Mouse (Mus musculus): Measurements from ENCODE around the gene Ick. TPM values are rescaled to one million over a fixed set of nuclear protein-coding genes. Genes with fewer than 3 reads are reported as not detected.
"Not testable (repeated sequence)": the region's sequence is repeated elsewhere in the genome, so short reads cannot be mapped to it uniquely, and the experiment has no call there.

The Ick gene
- polyA plus RNA-seq, 1 experiment from 2014 or later: 30.6 TPM

DNA sequence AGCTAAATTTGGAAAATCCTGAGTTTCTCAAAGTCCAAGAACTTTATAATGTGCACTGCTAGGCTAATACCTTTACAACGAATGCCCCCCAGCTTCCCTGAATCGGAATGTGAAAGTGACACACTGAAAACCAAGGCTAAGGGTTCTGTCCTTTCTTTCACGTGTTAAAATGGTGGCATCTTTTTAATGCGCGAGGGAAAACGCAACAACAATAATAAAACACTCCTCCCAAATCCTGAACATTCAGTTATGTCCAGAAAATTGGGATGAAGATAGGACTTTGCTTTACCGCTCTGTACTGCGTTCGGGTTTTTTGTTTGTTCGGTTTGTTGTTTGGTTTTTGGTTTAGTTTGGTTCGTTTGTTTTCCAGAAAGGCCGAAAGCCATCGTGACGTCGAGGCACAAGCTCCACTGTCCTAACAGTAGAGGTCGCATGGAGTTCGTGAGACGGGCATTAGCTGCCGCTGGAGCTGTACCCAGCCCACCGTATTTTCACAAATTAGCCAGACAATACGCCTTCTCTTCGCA is 67.3 kb downstream of the Ick start:
- peak overlapping the region; percentile 81 for H3K9ac ChIP-seq (replicated peaks)
- peak; percentile 84 for ATAC-seq (ENCODE audit: low FRiP score)
- peaks cover 13% of the 10 kb centered on the region for H3K4me1 ChIP-seq
- under 1% methylated on average over 22 of the region's 22 CpGs for WGBS
- peak overlapping the region; percentile 99 for H3K27ac ChIP-seq (replicated peaks)
- no peaks in the 10 kb centered on the region for H3K9me3 ChIP-seq (replicated peaks)
- H3K4me3 ChIP-seq (replicated peaks): peak overlapping the region; percentile 70
- H3K4me2 ChIP-seq: peak overlapping the region; percentile 64
- no peaks in the 10 kb centered on the region for H3K27me3 ChIP-seq (replicated peaks)
- no peaks in the 10 kb centered on the region for H3K36me3 ChIP-seq

DNA sequence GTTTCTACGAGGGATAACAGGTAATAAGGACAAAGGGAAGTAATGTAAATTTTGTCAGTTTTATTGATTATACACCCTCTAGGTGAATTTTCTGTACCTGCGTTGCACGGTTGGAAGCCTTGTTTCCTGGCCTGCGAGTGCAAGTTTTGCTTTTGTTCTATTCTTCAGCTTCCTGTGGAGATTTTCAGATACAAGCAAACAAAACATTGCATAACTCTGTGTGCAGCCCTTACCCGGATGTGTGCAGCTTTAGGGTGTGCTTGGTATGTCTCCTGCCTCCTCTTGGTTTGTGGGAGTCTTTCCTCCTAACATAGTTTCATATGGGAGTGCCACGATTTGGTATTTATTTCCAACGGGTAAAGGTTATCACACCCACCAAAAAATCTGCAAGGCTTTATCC is 67.8 kb downstream of the Ick start:
- WGBS: 26% methylated on average over 7 of the region's 7 CpGs
- Histone ChIP-seq H3K4me3 (replicated peaks) (peak overlapping the region; percentile 70), H3K9me3 (replicated peaks) (no peaks in the 10 kb centered on the region), H3K4me2 (peak overlapping the region; percentile 64), H3K9ac (replicated peaks) (peak overlapping the region; percentile 81), H3K4me1 (peaks cover 13% of the 10 kb centered on the region), H3K27me3 (replicated peaks) (no peaks in the 10 kb centered on the region), H3K27ac (replicated peaks) (peak overlapping the region; percentile 99), H3K36me3 (no peaks in the 10 kb centered on the region)
- ATAC-seq (ENCODE audit: low FRiP score): 0 out of 2 replicates have a peak, but pooled peaks have one; percentile 9

DNA sequence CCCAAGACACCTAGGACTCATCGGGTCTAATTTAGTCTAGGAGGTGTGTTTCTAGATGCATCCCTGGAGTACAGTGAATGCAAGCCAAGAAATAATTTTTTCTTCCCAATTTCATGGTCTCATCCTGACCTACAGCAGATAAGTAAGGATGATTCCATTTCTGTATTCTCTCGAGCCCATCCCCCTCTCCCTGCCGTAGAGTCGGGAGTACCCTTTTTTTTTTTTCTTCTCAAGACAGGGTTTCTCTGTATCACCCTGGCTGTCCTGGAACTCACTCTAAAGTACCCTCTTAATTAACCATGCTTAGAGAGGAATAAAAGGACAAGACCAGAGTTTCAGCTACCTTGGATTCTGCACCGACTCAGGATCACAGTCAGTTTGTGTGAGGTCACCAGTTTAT is 69.2 kb downstream of the Ick start:
- no peak overlapping the region for H3K4me2 ChIP-seq
- H3K4me1 ChIP-seq: peaks cover 13% of the 10 kb centered on the region
- ATAC-seq (ENCODE audit: low FRiP score): no peak
- no peaks in the 10 kb centered on the region for H3K27me3 ChIP-seq (replicated peaks)
- H3K27ac ChIP-seq (replicated peaks): 0 out of 2 replicates have a peak overlapping the region, but pooled peaks have one; percentile 5
- H3K4me3 ChIP-seq (replicated peaks): no peak overlapping the region
- WGBS: 84% methylated on average over 5 of the region's 5 CpGs
- no peaks in the 10 kb centered on the region for H3K9me3 ChIP-seq (replicated peaks)
- no peak overlapping the region for H3K9ac ChIP-seq (replicated peaks)
- H3K36me3 ChIP-seq: no peaks in the 10 kb centered on the region

DNA sequence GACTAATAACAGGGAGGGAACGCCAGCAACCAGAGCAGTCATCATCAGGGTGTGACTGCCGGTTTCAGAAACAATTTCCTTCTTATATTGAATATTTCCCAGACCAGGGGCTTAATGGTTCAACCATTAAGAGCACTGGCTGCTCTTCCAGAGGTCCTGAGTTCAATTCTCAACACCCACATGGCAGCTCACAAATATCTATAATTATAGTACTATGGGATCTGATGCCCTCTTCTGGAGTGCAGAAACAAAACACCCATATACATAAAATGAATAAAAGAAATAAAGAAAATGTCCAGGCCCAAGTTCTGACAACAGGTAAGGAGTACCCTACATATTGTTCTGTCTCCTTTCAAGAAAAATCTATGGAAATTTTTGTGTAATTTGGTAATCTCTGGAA is 70.1 kb downstream of the Ick start:
- no peaks in the 10 kb centered on the region for H3K27me3 ChIP-seq (replicated peaks)
- no peak overlapping the region for H3K9ac ChIP-seq (replicated peaks)
- ATAC-seq (ENCODE audit: low FRiP score): no peak
- H3K4me3 ChIP-seq (replicated peaks): no peak overlapping the region
- H3K9me3 ChIP-seq (replicated peaks): no peaks in the 10 kb centered on the region
- peaks cover 13% of the 10 kb centered on the region for H3K4me1 ChIP-seq
- no peaks in the 10 kb centered on the region for H3K36me3 ChIP-seq
- 88% methylated on average over 2 of the region's 2 CpGs for WGBS
- H3K4me2 ChIP-seq: no peak overlapping the region
- H3K27ac ChIP-seq (replicated peaks): no peak overlapping the region

GRCm38 (mm10) chr9:78182474-78182873 is 73.5 kb downstream of the Ick start, which contains the start of gene Gsta4:
TSS of gene Gsta4 (plus strand) at chr9:78182774.
- H3K9me3 ChIP-seq (replicated peaks); H3K27ac ChIP-seq (replicated peaks); H3K4me2 ChIP-seq; ATAC-seq (ENCODE audit: low FRiP score); H3K4me1 ChIP-seq; H3K4me3 ChIP-seq (replicated peaks); H3K36me3 ChIP-seq; H3K27me3 ChIP-seq (replicated peaks); H3K9ac ChIP-seq (replicated peaks): not testable (repeated sequence)
- WGBS: 95% methylated on average over 5 of the region's 7 CpGs

- H3K4me3 ChIP-seq (replicated peaks): no peak overlapping the region
- no peak overlapping the region for H3K27ac ChIP-seq (replicated peaks)
- H3K9ac ChIP-seq (replicated peaks): no peak overlapping the region
- H3K36me3 ChIP-seq: no peaks in the 10 kb centered on the region
- H3K4me1 ChIP-seq: peaks cover 5% of the 10 kb centered on the region
- peaks cover 9% of the 10 kb centered on the region; the same call in 1 of the 2 replicates for H3K27me3 ChIP-seq (replicated peaks)
- 93% methylated on average over 9 of the region's 9 CpGs for WGBS
- no peak overlapping the region for H3K4me2 ChIP-seq
- no peak for ATAC-seq (ENCODE audit: low FRiP score)
- no peaks in the 10 kb centered on the region for H3K9me3 ChIP-seq (replicated peaks)
Measured at GRCm38 (mm10) chr9:78185686-78186085, 76.7 kb downstream of the Ick start.

DNA sequence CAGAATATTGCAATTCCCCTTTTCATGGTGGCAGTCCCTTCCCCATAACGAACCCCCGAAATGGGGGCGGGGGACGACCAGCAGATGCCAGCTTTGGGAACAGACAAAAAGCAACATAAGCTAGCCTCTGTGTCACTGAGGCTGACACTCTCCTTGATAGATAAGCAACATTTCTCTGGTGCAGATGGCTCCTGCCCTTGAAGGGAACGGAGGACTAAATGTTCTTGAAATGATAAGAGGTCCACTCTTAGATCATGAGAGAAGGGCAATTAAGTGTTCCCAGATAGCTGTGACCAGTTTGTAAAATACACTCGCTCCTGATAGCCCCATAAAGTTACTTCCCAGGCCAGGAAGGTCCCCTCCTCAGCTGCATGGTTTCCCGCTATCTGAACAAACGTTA is 79.9 kb downstream of the Ick start:
- H3K36me3 ChIP-seq: no peaks in the 10 kb centered on the region
- no peak overlapping the region for H3K4me2 ChIP-seq
- peaks cover 20% of the 10 kb centered on the region for H3K4me1 ChIP-seq
- no peaks in the 10 kb centered on the region for H3K9me3 ChIP-seq (replicated peaks)
- H3K27me3 ChIP-seq (replicated peaks): peaks cover 10% of the 10 kb centered on the region; the same call in 1 of the 2 replicates
- no peak overlapping the region for H3K9ac ChIP-seq (replicated peaks)
- H3K4me3 ChIP-seq (replicated peaks): no peak overlapping the region
- no peak overlapping the region for H3K27ac ChIP-seq (replicated peaks)
- no peak for ATAC-seq (ENCODE audit: low FRiP score)
- WGBS: 83% methylated on average over 8 of the region's 8 CpGs

DNA sequence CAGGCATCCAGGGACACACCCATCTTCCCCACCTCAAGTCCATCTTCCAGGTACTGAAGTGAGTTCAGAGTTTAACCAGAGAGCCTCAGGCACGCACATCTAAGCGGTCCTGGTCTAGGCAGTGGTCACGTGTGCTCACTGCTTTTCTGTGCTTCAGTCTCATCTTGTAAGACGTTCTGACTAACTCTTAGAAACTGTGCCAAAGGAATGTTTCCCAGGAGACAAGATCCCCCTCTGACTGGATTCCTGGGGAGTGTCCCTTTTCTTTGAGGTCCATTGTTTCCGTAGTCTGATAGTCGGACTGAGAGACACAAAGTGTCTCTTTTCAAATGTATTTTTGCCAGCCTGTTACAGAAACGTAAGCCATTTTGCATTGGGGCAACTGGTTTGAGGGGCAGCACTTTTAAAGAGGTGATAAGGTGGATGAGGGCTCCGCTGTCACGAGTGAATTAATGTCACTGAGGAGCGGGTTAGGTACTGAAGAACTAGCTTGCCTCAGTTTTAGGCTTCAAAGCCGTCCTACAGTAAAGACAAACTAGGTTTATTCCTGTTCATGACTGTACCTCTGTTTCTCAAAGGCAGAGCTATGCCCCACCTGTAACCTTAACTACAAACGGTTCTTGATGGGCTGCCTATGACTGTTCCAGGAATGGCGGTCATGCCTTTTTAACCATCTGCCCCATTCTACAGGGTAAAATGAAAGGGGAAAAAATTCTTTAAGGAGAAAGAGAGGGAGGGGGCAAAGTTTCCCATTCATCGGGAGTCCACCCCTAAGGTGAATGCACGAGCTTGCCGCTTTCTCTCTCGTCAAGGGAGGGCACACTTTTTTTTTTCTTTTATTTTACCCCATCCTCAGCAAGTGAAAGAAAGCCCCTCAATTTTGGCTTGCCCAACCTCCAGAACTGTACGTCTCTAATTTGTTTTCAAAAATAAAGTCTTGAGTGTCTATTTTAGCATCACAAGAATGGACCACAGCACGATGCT is 82.0 kb downstream of the Ick start:
- Histone ChIP-seq H3K9me3 (replicated peaks) (no peaks in the 10 kb centered on the region), H3K4me2 (peak overlapping the region; percentile 69), H3K4me1 (peaks cover 20% of the 10 kb centered on the region), H3K36me3 (no peaks in the 10 kb centered on the region), H3K27me3 (replicated peaks) (peaks cover 10% of the 10 kb centered on the region; the same call in 1 of the 2 replicates), H3K9ac (replicated peaks) (0 out of 2 replicates have a peak overlapping the region, but pooled peaks have one; percentile 27), H3K4me3 (replicated peaks) (peak overlapping the region; percentile 42), H3K27ac (replicated peaks) (no peak overlapping the region)
- 2% methylated on average over 19 of the region's 19 CpGs for WGBS
- peak; percentile 43; the same call in 1 of the 2 replicates for ATAC-seq (ENCODE audit: low FRiP score)

- H3K4me3 ChIP-seq (replicated peaks): peak overlapping the region; percentile 42
- no peaks in the 10 kb centered on the region for H3K36me3 ChIP-seq
- peaks cover 20% of the 10 kb centered on the region for H3K4me1 ChIP-seq
- H3K27me3 ChIP-seq (replicated peaks): peaks cover 10% of the 10 kb centered on the region; the same call in 1 of the 2 replicates
- peak; percentile 62; the same call in 1 of the 2 replicates for ATAC-seq (ENCODE audit: low FRiP score)
- WGBS: under 1% methylated on average over 18 of the region's 18 CpGs
- H3K9ac ChIP-seq (replicated peaks): 0 out of 2 replicates have a peak overlapping the region, but pooled peaks have one; percentile 27
- peak overlapping the region; percentile 69 for H3K4me2 ChIP-seq
- H3K9me3 ChIP-seq (replicated peaks): no peaks in the 10 kb centered on the region
- no peak overlapping the region for H3K27ac ChIP-seq (replicated peaks)
Measured at GRCm38 (mm10) chr9:78191736-78192135, 82.7 kb downstream of the Ick start.

DNA sequence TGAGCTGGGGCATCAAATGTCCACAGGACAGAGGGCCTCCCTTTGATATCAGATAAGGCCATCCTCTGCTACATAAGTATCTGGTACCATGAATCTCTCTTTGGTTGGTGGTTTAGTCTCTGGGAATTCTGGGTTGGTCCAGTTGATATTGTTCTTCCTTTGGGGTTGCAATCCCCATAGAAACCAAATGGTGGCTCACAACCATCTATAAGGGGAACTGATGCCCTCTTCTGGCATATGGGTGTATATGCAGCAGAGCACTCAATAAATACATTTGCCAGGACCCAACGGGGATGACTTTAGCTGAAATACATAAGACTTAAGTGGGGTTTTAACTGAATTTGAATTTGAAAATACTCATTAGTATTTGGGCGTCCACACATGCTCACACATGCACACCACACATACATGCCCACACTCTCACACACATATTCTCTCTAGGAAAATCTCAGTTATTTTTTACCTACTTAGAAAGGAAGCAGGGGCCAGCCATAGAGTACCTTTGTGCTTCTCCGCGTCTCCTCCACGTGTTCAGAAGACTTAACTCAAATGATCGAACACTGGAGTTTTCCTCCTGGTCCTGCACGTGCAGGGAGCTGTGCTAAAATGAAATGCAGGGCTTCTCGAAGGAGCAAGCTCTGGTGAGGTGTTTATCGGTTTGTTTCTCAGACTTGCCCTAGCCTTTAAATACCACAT is 85.1 kb downstream of the Ick start:
- Histone ChIP-seq H3K27ac (replicated peaks) (no peak overlapping the region), H3K36me3 (no peaks in the 10 kb centered on the region), H3K9me3 (replicated peaks) (no peaks in the 10 kb centered on the region), H3K9ac (replicated peaks) (no peak overlapping the region), H3K4me1 (peaks cover 20% of the 10 kb centered on the region), H3K27me3 (replicated peaks) (peaks cover 10% of the 10 kb centered on the region; the same call in 1 of the 2 replicates), H3K4me2 (0 out of 2 replicates have a peak overlapping the region, but pooled peaks have one; percentile 9), H3K4me3 (replicated peaks) (no peak overlapping the region)
- 50% methylated on average over 9 of the region's 9 CpGs for WGBS
- ATAC-seq (ENCODE audit: low FRiP score): no peak

DNA sequence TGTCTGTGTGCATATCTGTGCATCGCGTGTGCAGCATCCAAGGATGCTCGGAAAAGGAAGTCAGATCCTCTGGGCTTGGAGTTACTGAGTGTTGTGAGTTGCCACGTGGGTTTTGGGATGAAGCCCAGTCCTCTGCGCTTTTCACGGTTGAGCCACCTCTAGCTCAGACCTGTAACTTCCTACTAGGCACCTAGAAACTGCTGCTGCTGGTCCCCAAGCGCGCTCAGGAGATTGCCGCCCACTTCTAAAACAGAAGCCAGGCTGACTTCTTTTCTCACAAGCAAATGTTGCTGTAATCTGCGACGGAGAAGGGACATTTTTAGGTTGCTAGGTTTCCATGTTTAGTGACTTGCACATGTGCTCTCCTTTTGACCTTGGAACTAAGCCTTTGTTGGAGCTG is 86.0 kb downstream of the Ick start:
- 85% methylated on average over 11 of the region's 11 CpGs for WGBS

More for the DNA sequence above, 86.0 kb downstream of the Ick start:
- Histone ChIP-seq H3K36me3 (no peaks in the 10 kb centered on the region), H3K27ac (replicated peaks) (no peak overlapping the region), H3K9ac (replicated peaks) (no peak overlapping the region), H3K4me1 (peaks cover 20% of the 10 kb centered on the region), H3K4me2 (no peak overlapping the region), H3K9me3 (replicated peaks) (no peaks in the 10 kb centered on the region), H3K4me3 (replicated peaks) (no peak overlapping the region), H3K27me3 (replicated peaks) (peaks cover 5% of the 10 kb centered on the region; the same call in 1 of the 2 replicates)
- no peak for ATAC-seq (ENCODE audit: low FRiP score)

Data from neural tube, embryonic 15.5 days (tissue).